Mouse (Mus musculus) activated CD4-positive, CD25-positive, alpha-beta regulatory T cell (primary cell): Measurements from ENCODE around the gene Capzb. TPM values are rescaled to one million over a fixed set of nuclear protein-coding genes. Genes with fewer than 3 reads are reported as not detected.

ENCODE experiments used
- polyA plus RNA-seq, 2 experiments: library from polyadenylated mRNA; unstranded; fragments of 100-300 nt; shearing (Covaris generic); gene quantifications; one replicate each; pipeline ENCODE4 v1.2.1; 2017

Capzb gene
- 100 to 1,000 TPM; 688 to 813 TPM for polyA plus RNA-seq

DNA sequence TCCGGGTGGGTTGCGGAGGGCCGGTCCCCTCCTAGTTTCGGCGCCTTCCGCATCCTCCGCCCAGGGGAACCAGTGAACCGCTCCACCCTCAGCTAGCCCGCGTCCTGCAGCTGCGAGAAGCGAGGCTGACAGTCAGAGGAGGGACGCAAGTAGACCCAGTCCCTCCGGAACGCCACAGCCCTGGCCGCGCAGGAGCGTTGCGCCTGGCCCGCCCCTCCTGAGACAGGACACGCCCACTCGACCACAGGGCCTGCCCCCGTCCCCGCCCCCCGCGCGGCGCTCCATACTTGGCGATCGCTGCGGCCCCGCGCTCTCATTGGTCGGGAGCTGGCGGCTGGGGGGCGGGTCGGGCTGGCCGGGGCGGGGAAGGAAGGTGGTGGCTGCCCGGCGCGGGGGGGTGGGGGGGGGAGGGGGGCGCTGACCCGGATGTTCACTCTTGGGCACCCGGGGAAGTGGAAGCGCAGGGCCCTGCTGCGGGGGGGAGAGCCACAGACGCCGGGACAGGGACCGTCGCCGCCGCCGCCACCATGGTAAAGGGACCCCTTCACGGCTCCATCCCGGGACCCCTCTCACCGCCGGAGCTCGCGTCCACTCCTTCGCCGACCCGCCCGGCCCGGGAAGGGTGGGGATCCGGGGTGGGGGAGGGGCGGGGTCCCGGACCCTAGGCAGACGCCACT is at the start of gene Capzb:
TSS of gene Capzb (plus strand) at position 401 of the 677 bp plus-strand sequence.

DNA sequence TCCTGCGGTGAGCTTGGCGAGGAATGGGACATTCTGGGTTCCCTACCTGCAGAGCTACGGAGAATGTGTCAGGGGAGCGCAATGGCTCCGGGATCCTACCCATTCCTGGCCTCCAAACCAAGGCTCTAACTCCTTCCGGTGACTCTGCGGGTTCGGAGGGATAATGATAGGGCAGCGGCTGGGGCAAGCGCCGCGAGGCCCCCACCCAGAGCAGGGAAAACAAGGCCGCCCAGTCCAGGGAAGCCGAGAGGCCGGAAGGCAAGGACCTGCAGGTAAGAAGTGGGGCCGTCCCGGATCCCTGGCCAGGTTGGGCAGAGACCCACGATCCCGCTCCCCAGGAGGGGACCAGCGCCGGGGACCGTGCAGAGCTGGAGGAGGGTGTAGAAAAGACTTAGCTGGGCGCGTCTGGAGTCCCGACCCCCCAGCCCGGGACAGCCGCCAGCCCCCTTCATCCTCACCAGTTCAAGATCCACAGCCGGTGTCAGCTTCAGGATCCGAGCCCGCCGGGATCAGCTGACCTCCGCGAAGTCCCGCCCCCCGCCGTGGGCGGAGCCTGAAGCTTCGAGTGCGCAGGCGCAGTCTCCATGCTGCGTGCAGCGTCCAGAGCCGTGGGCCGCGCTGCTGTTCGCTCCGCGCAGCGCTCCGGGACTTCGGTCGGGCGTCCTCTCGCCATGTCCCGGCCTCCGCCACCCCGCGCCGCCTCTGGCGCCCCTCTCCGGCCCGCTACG is 117.6 kb downstream of the Capzb start, which contains the start of the genes Pqlc2 and Akr7a5:
TSS of gene Pqlc2 (minus strand) at position 538 of the 728 bp plus-strand sequence.
TSS of gene Akr7a5 (plus strand) at position 574 of the 728 bp plus-strand sequence.

Other genes starting within 250 kb of the Capzb start
- gene Rnf186, start 225.8 kb upstream of the Capzb start, polyA plus RNA-seq = under 1 TPM in 1 of 2 experiments, not detected in 1; 0.14 TPM
- 10 to 100 TPM; 28.2 to 30.8 TPM for gene Tmco4, start 220.0 kb upstream of the Capzb start, polyA plus RNA-seq
- under 1 TPM in 1 of 2 experiments, not detected in 1; 0.12 TPM for gene Htr6, start 117.3 kb upstream of the Capzb start, polyA plus RNA-seq
- gene Nbl1, start 99.9 kb upstream of the Capzb start, polyA plus RNA-seq = under 1 TPM; 0.26 to 0.52 TPM
- gene Minos1, start 61.8 kb upstream of the Capzb start, polyA plus RNA-seq = 100 to 1,000 TPM; 452 to 469 TPM
- 10 to 100 TPM; 11.2 to 11.9 TPM for gene Pqlc2, start 117.8 kb downstream of the Capzb start, polyA plus RNA-seq
- 10 to 100 TPM; 19.2 to 21.8 TPM for gene Akr7a5, start 117.8 kb downstream of the Capzb start, polyA plus RNA-seq
- 10 to 100 TPM; 69.0 to 94.3 TPM for gene Mrto4, start 159.7 kb downstream of the Capzb start, polyA plus RNA-seq
- 10 to 100 TPM; 25.6 to 33.7 TPM for gene Emc1, start 159.7 kb downstream of the Capzb start, polyA plus RNA-seq
- 10 to 100 TPM; 45.7 to 63.4 TPM for gene Ubr4, start 159.7 kb downstream of the Capzb start, polyA plus RNA-seq